Mouse (Mus musculus) cerebellum, adult 11 months (tissue): ENCODE data around the gene Znrf4.

Experiments
- DNase-seq: peaks from one replicate; pipeline ENCODE4 v3.0.0; 2022

The Znrf4 gene

DNA sequence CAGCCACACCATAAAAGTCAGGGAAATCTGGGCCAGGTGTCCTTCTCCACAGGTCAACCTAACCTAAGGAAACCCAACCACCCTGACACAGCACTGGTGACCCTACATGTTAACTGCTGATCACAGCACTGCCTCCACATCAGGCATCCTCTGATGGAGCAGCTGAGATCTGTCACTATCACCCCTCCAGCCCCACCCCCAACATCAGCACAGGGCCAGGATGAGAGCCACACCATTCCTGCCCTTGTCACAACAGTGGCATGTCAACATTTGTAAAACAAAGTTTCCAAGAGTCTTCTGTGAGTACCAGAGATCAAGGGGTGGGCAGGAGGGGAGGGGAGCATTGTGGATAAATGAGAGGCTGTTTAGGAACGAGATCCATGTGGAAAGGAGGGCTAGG, 48.7 kb downstream of the Znrf4 start:
- DNase-seq, result no peak

DNA sequence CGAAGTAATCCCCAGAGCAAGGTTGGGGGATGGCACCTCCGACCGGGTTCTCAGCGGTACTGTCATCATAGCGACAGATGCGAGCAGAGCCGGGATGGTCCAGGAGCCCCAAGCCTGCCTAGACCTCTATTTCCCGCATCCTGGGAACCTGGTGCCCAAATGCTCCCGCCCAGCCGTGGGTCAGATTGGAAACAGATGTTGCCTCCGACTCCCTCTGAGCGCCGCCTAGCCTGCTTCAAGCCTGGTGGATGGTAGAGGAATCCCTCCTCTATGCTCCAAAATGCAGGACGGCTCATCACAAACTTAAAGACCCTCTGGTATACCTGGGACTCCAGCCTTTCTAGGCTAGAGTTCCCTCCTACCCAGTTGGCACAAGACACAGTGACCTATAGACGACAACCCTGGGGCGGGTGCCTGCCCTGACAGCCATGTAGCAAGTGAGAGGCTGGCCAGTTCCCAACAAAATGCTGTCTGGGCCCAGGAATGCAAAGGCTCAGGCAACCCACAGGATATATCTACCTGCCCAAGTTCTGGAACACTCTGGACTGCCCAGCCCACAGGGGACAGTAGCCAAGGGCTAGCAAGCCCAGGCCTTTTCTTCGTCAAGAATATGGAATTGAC, 49.3 kb downstream of the Znrf4 start:
- DNase-seq, result no peak

DNA sequence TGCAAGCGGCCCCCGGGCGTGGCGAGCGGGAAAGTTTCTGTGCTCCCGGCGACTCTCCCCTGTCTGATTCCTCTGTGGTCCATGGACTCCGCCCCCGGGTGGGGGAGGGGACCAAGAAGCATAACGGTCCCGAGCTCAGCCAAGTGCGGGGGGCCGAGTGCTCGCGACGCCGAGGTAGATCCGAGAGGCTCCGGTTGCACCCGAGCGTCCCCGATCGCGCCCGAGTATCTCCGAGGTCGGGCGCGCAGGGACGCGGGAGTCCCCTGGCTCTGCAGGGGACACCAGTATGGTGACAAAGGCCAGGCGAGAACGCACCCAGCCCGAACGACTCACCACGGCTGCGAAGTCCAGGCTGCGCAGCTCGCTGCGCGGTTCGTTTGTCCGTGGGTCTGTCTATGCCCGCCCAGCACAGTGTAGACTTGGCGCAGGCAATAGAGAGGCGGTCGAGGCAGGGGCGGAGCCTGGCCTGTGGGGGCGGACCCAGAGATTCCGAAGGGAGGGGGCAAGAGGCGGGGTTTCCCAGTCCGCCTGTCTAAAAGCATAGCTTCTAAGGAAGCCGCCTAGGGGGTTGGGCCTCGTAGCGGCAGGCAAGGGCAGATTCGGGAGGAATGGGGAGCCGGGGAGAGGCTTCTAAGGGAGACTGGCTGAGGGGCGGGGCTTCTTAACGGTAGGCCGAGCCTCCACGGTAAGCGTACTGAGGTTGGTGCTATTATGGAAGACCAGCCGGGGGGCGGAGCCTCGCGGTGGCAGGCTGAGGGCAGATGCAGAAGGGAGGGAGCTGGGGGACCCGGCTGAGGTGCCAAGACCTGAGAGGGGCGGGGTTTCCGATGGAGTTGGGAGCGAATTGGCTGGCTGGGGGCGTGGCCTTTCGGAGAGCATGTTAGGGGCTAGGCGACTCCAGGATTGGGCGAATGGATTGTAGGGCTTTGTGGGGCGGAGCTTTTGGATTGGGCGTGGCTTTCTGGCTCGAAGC, 50.2 kb downstream of the Znrf4 start:
- peak; percentile 92 for DNase-seq
